Comparison of ENCODE assay signal across 11 mouse cellular contexts in the genomic region with DNA sequence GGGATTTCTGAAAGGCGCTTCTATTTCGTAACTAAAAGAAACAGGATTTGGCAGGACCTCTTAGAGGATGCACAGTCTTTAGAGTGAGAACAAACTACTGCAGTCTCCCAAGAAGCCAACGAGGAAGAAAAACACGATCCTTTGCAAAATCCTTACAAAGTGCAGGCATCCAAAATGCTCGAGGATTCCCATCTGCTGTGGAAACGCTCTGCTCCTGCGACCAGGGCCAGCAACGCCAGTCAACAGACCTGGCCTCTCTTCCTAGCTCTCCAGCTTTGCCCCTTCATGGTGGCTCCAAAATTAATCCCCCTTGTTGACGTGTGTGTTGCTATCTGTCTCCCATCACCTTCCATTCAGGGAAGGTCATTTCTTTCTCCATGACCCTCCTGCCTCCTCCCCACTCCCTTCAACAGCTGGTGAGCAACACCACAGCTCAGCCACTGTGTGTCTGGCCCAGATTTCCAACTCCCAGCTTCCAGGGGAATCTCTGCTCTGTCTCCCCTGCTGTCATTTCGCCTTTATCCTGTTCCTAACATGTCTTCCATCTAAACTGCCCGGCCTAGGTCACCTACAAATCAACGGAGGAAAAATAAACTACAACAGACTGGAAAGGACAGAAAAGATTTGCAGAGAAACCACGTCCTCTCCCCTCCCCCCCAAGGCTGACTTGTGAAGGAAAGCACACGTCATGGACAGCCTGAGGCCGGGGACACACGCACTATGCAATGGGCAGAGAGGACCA. TPM values are rescaled to one million over a fixed set of nuclear protein-coding genes. Genes with fewer than 3 reads are reported as not detected.
DNase-seq lines count a peak whose midpoint lies in the region; ATAC-seq lines count a peak whose summit lies in the region.
"Had no signal": no experiment of that assay in that cellular context is flagged by ENCODE, and none has a peak within 500 bp of the region (broad histone marks: within the 10 kb centered on the region; RNA-seq: fewer than 3 reads in every experiment).

No protein-coding gene starts in this region.

- H3K27me3 ChIP-seq in heart, embryonic 15.5 days: no peaks in the 10 kb centered on the region
- H3K27me3 ChIP-seq in lung, embryonic 16.5 days (ENCODE audit: control insufficient read depth, insufficient read depth, low read depth, low read length): no peaks in the 10 kb centered on the region
- peaks cover 3% of the 10 kb centered on the region for H3K27me3 ChIP-seq in forebrain, embryonic 10.5 days (ENCODE audit: poor library complexity, severe bottlenecking)
- H3K27me3 ChIP-seq in midbrain, embryonic 14.5 days (ENCODE audit: control insufficient read depth, insufficient read depth, low read length): no peaks in the 10 kb centered on the region
- H3K27me3 ChIP-seq: neural tube, embryonic 13.5 days had no signal

- peak; percentile 40 for DNase-seq in embryo, embryonic 10 days (ENCODE audit: low spot score)
- DNase-seq in embryo, embryonic 9.5 days (ENCODE audit: extremely low spot score): no peak
- peak; percentile 33 to 61 for DNase-seq in adrenal gland, postnatal 36 days
- no peak for DNase-seq in forebrain, embryonic 10.5 days (ENCODE audit: extremely low spot score, low spot score)
- DNase-seq in right cerebral cortex, postnatal 36 days (ENCODE audit: low spot score in 2 of 2): no peak
- DNase-seq in midbrain, embryonic 14.5 days: no peak

- ATAC-seq in heart, embryonic 15.5 days (replicated peaks; ENCODE audit: insufficient number of reproducible peaks, insufficient read depth, low FRiP score, low read depth): peak; percentile 74
- ATAC-seq in lung, embryonic 16.5 days (ENCODE audit: low read depth): peak; percentile 83
- no peak for ATAC-seq in midbrain, embryonic 14.5 days (ENCODE audit: low FRiP score, low TSS enrichment)
- ATAC-seq: hindbrain, postnatal 0 days had no signal

- 0 out of 2 replicates have a peak overlapping the region, but pooled peaks have one; percentile 15 for H3K4me3 ChIP-seq in heart, embryonic 15.5 days
- H3K4me3 ChIP-seq in lung, embryonic 16.5 days (ENCODE audit: low read length): no peak overlapping the region
- no peak overlapping the region for H3K4me3 ChIP-seq in forebrain, embryonic 10.5 days
- H3K4me3 ChIP-seq in midbrain, embryonic 14.5 days (replicated peaks; ENCODE audit: low read depth, low read length): no peak overlapping the region
- H3K4me3 ChIP-seq: megakaryocyte, embryonic 14.5 days; neural tube, embryonic 13.5 days had no signal

- peak overlapping the region; percentile 37; the same call in 1 of the 2 replicates for H3K9ac ChIP-seq in heart, embryonic 15.5 days
- H3K9ac ChIP-seq in lung, embryonic 16.5 days (ENCODE audit: low read length): no peak overlapping the region
- no peak overlapping the region for H3K9ac ChIP-seq in midbrain, embryonic 14.5 days (replicated peaks; ENCODE audit: low read length)
- H3K9ac ChIP-seq: neural tube, embryonic 13.5 days had no signal

- WGBS in heart, embryonic 15.5 days: 20% methylated on average over 16 of the region's 16 CpGs
- 38% methylated on average over 16 of the region's 16 CpGs for WGBS in lung, embryonic 16.5 days
- WGBS in forebrain, embryonic 10.5 days: 86% methylated on average over 16 of the region's 16 CpGs
- WGBS in midbrain, embryonic 14.5 days: 84% methylated on average over 16 of the region's 16 CpGs

- H3K4me1 ChIP-seq in heart, embryonic 15.5 days (replicated peaks): peaks cover 80% of the 10 kb centered on the region
- H3K4me1 ChIP-seq in lung, embryonic 16.5 days (replicated peaks; ENCODE audit: control insufficient read depth, insufficient read depth, low read length): peaks cover 64% of the 10 kb centered on the region
- peaks cover 73% of the 10 kb centered on the region for H3K4me1 ChIP-seq in forebrain, embryonic 10.5 days
- no peaks in the 10 kb centered on the region for H3K4me1 ChIP-seq in midbrain, embryonic 14.5 days (ENCODE audit: control insufficient read depth, insufficient read depth, low read length)
- H3K4me1 ChIP-seq: megakaryocyte, embryonic 14.5 days had no signal

- H3K4me2 ChIP-seq in heart, embryonic 15.5 days: peak overlapping the region; percentile 47
- H3K4me2 ChIP-seq in lung, embryonic 16.5 days (ENCODE audit: low read depth, low read length): no peak overlapping the region
- H3K4me2 ChIP-seq in midbrain, embryonic 14.5 days (ENCODE audit: low read length): no peak overlapping the region
- H3K4me2 ChIP-seq: neural tube, embryonic 13.5 days had no signal

- H3K27ac ChIP-seq in heart, embryonic 15.5 days: peak overlapping the region; percentile 92
- peak overlapping the region; percentile 75 for H3K27ac ChIP-seq in lung, embryonic 16.5 days (ENCODE audit: low read length)
- H3K27ac ChIP-seq in forebrain, embryonic 10.5 days: no peak overlapping the region
- no peak overlapping the region for H3K27ac ChIP-seq in midbrain, embryonic 14.5 days (replicated peaks; ENCODE audit: low read depth, low read length)
- H3K27ac ChIP-seq: hindbrain, postnatal 0 days; neural tube, embryonic 13.5 days had no signal

- no peaks in the 10 kb centered on the region for H3K36me3 ChIP-seq in heart, embryonic 15.5 days
- H3K36me3 ChIP-seq in lung, embryonic 16.5 days (ENCODE audit: control insufficient read depth, insufficient read depth, low read length): no peaks in the 10 kb centered on the region
- H3K36me3 ChIP-seq in forebrain, embryonic 10.5 days (replicated peaks): no peaks in the 10 kb centered on the region
- no peaks in the 10 kb centered on the region for H3K36me3 ChIP-seq in midbrain, embryonic 14.5 days (ENCODE audit: control insufficient read depth, insufficient read depth, low read length)
- H3K36me3 ChIP-seq: neural tube, embryonic 13.5 days had no signal

- no peaks in the 10 kb centered on the region for H3K9me3 ChIP-seq in heart, embryonic 15.5 days (replicated peaks)
- no peaks in the 10 kb centered on the region for H3K9me3 ChIP-seq in lung, embryonic 16.5 days (ENCODE audit: control insufficient read depth, low read length)
- peaks cover 4% of the 10 kb centered on the region; the same call in 1 of the 2 replicates for H3K9me3 ChIP-seq in forebrain, embryonic 10.5 days
- H3K9me3 ChIP-seq in midbrain, embryonic 14.5 days (ENCODE audit: control insufficient read depth, low read length): no peaks in the 10 kb centered on the region
- H3K9me3 ChIP-seq: neural tube, embryonic 13.5 days had no signal

RNA-seq across cellular contexts. Expression of a gene that starts 23.2 kb away (rescaled TPM):
- 1 to 10 TPM; 5.3 to 7.6 TPM for total RNA-seq in adrenal gland, postnatal 36 days (2021)
- 14.4 and 18.4 TPM in 2 replicates for polyA plus RNA-seq in heart, embryonic 15.5 days (2015; fragmentation: Nextera tagmentation; extraction: Ambion mirVana)
- 13.4 and 14.7 TPM in 2 replicates for polyA plus RNA-seq in lung, embryonic 16.5 days (2015; fragmentation: Nextera tagmentation; extraction: Ambion mirVana)
- 17.1 and 18.1 TPM in 2 replicates for polyA plus RNA-seq in forebrain, embryonic 10.5 days (2016; fragmentation: Nextera tagmentation; extraction: Ambion mirVana)
- 0.82 and 3.2 TPM in 2 replicates for polyA plus RNA-seq in midbrain, embryonic 14.5 days (2014; fragmentation: Nextera tagmentation; extraction: Ambion mirVana)

Comparison
In these comparisons a context has a peak if more than half of its experiments do, and no peak if none do; other contexts are left out.
1. DNase-seq: peak in embryo, embryonic 10 days (single experiment) and adrenal gland, postnatal 36 days (2 of 2); none in embryo, embryonic 9.5 days (single experiment), forebrain, embryonic 10.5 days (single experiment), right cerebral cortex, postnatal 36 days (0 of 2) and midbrain, embryonic 14.5 days (single experiment).
2. H3K27ac ChIP-seq: peak in heart, embryonic 15.5 days (single experiment) and lung, embryonic 16.5 days (single experiment); none in forebrain, embryonic 10.5 days (single experiment) and midbrain, embryonic 14.5 days (single experiment).